Mouse (Mus musculus) forebrain, embryonic 11.5 days (tissue): ENCODE results near the gene Tnr. TPM values are rescaled to one million over a fixed set of nuclear protein-coding genes. Genes with fewer than 3 reads are reported as not detected.

Experiments
- ATAC-seq: fragments of 200-750 bp; cut with Nextera tagmentation; replicated peaks from 2 replicates; pipeline ENCODE4 v1.8.0; 2017; ENCODE audit warnings: moderate TSS enrichment; ENCODE audit not compliant: low FRiP score
- DNase-seq: peaks from one replicate; pipeline ENCODE4 v3.0.0-alpha.2; 2017; ENCODE audit warnings: low spot score
- H3K27ac ChIP-seq: fragments of 300-500 bp; sonication (generic); 2 replicates; pipeline ENCODE4 v1.5.1; 2014; ENCODE audit warnings: low read depth, low read length
- H3K27me3 ChIP-seq: fragments of 300-500 bp; sonication (generic); 2 replicates; pipeline ENCODE4 v1.6.1; 2014; ENCODE audit warnings: mild to moderate bottlenecking, low read length, mixed read lengths; ENCODE audit not compliant: control insufficient read depth, insufficient read depth
- H3K36me3 ChIP-seq: fragments of 300-500 bp; sonication (generic); 2 replicates; pipeline ENCODE4 v1.6.1; 2014; ENCODE audit warnings: mild to moderate bottlenecking, low read length, moderate library complexity, mixed read lengths; ENCODE audit not compliant: control insufficient read depth, insufficient read depth
- H3K4me1 ChIP-seq: fragments of 300-500 bp; sonication (generic); replicated peaks from 2 replicates; pipeline ENCODE4 v1.6.1; 2014; ENCODE audit warnings: low read length, mixed read lengths; ENCODE audit not compliant: control insufficient read depth, insufficient read depth
- H3K4me2 ChIP-seq: fragments of 300-500 bp; sonication (generic); 2 replicates; pipeline ENCODE4 v1.6.1; 2014; ENCODE audit warnings: low read depth, mild to moderate bottlenecking, low read length, moderate library complexity, mixed read lengths; ENCODE audit not compliant: severe bottlenecking
- H3K4me3 ChIP-seq: fragments of 300-500 bp; sonication (generic); 2 replicates; pipeline ENCODE4 v1.5.1; 2014; ENCODE audit warnings: low read depth, low read length
- H3K9ac ChIP-seq: fragments of 300-500 bp; sonication (generic); 2 replicates; pipeline ENCODE4 v1.6.1; 2014; ENCODE audit warnings: low read length
- H3K9me3 ChIP-seq: fragments of 300-500 bp; sonication (generic); 2 replicates; pipeline ENCODE4 v1.6.1; 2016; ENCODE audit warnings: low read length, mixed read lengths; ENCODE audit not compliant: control insufficient read depth
- WGBS: fragments of 180-500 bp; shearing (Covaris S2); extraction: QIAGEN DNeasy Blood & Tissue Kit; methylation state at CpG from one replicate; pipeline ENCODE4 v1.1.7; 2014; 5-methylcytosine and 5-hydroxymethylcytosine counted together
- polyA plus RNA-seq: library from polyadenylated mRNA; unstranded; fragments of >200 nt; fragmentation: Nextera tagmentation; extraction: Ambion mirVana; gene quantifications from 2 replicates; pipeline ENCODE4 v1.2.1, GENCODE M21; 2014

The Tnr gene
- polyA plus RNA-seq, 1 experiment from 2014 or later = 0.77 TPM

- DNase-seq (no peak), ATAC-seq (no peak)
- H3K27me3 ChIP-seq = no peaks in the 10 kb centered on the region
- H3K36me3 ChIP-seq = no peaks in the 10 kb centered on the region
- no peak overlapping the region for H3K27ac ChIP-seq
- no peak overlapping the region for H3K4me2 ChIP-seq
- H3K9me3 ChIP-seq = no peaks in the 10 kb centered on the region
- WGBS = 64% methylated on average over 2 of the region's 2 CpGs
- H3K4me1 ChIP-seq = 0 out of 2 replicates have a peak, but pooled peaks cover 4% of the 10 kb centered on the region
- no peak overlapping the region for H3K9ac ChIP-seq
- H3K4me3 ChIP-seq = no peak overlapping the region
Observed at GRCm38 (mm10) chr1:159570831-159571230, 47.3 kb downstream of the Tnr start.

- ATAC-seq (no peak), DNase-seq (no peak)
- Histone ChIP-seq H3K4me3 (no peak overlapping the region), H3K36me3 (no peaks in the 10 kb centered on the region), H3K27me3 (no peaks in the 10 kb centered on the region), H3K27ac (no peak overlapping the region), H3K4me1 (0 out of 2 replicates have a peak, but pooled peaks cover 4% of the 10 kb centered on the region), H3K9ac (no peak overlapping the region), H3K9me3 (no peaks in the 10 kb centered on the region), H3K4me2 (no peak overlapping the region)
- 93% methylated on average over 3 of the region's 3 CpGs for WGBS
Observed at GRCm38 (mm10) chr1:159571951-159572350, 48.4 kb downstream of the Tnr start.

- DNase-seq = no peak
- Histone ChIP-seq H3K4me1 (0 out of 2 replicates have a peak, but pooled peaks cover 4% of the 10 kb centered on the region), H3K4me2 (no peak overlapping the region), H3K4me3 (no peak overlapping the region), H3K9me3 (no peaks in the 10 kb centered on the region), H3K36me3 (no peaks in the 10 kb centered on the region), H3K27me3 (no peaks in the 10 kb centered on the region), H3K9ac (no peak overlapping the region), H3K27ac (no peak overlapping the region)
- WGBS = 83% methylated on average over 2 of the region's 2 CpGs
- no peak for ATAC-seq
Observed at GRCm38 (mm10) chr1:159573116-159573515, 49.5 kb downstream of the Tnr start.

GRCm38 (mm10) chr1:159574661-159575060 lies 51.1 kb downstream of the Tnr start:
- H3K4me2 ChIP-seq = no peak overlapping the region
- no peaks in the 10 kb centered on the region for H3K9me3 ChIP-seq
- no peak overlapping the region for H3K4me3 ChIP-seq
- H3K4me1 ChIP-seq = 0 out of 2 replicates have a peak, but pooled peaks cover 4% of the 10 kb centered on the region
- ATAC-seq (no peak), DNase-seq (no peak)
- H3K9ac ChIP-seq = no peak overlapping the region
- no peaks in the 10 kb centered on the region for H3K27me3 ChIP-seq
- WGBS = 83% methylated on average over 5 of the region's 5 CpGs
- no peaks in the 10 kb centered on the region for H3K36me3 ChIP-seq
- H3K27ac ChIP-seq = no peak overlapping the region

GRCm38 (mm10) chr1:159576246-159576645 lies 52.7 kb downstream of the Tnr start:
- Histone ChIP-seq H3K27ac (no peak overlapping the region), H3K4me3 (no peak overlapping the region), H3K4me2 (no peak overlapping the region), H3K4me1 (no peaks in the 10 kb centered on the region), H3K36me3 (no peaks in the 10 kb centered on the region), H3K9ac (no peak overlapping the region), H3K9me3 (no peaks in the 10 kb centered on the region), H3K27me3 (no peaks in the 10 kb centered on the region)
- WGBS = 76% methylated on average over 2 of the region's 2 CpGs
- DNase-seq (no peak), ATAC-seq (no peak)

GRCm38 (mm10) chr1:159578391-159578790 lies 54.8 kb downstream of the Tnr start:
- Histone ChIP-seq H3K27ac (no peak overlapping the region), H3K4me3 (no peak overlapping the region), H3K4me1 (no peaks in the 10 kb centered on the region), H3K9ac (no peak overlapping the region), H3K9me3 (no peaks in the 10 kb centered on the region), H3K27me3 (no peaks in the 10 kb centered on the region), H3K36me3 (no peaks in the 10 kb centered on the region), H3K4me2 (no peak overlapping the region)
- ATAC-seq = no peak
- no peak for DNase-seq
- 29% methylated on average over 3 of the region's 3 CpGs for WGBS

GRCm38 (mm10) chr1:159580335-159580921 lies 56.9 kb downstream of the Tnr start:
- DNase-seq = no peak
- 86% methylated on average over 8 of the region's 8 CpGs for WGBS
- no peaks in the 10 kb centered on the region for H3K27me3 ChIP-seq
- no peaks in the 10 kb centered on the region for H3K4me1 ChIP-seq
- no peak overlapping the region for H3K9ac ChIP-seq
- H3K9me3 ChIP-seq = no peaks in the 10 kb centered on the region
- no peaks in the 10 kb centered on the region for H3K36me3 ChIP-seq
- ATAC-seq = no peak
- no peak overlapping the region for H3K4me3 ChIP-seq
- no peak overlapping the region for H3K4me2 ChIP-seq
- H3K27ac ChIP-seq = no peak overlapping the region

- 70% methylated on average over 4 of the region's 4 CpGs for WGBS
Observed at GRCm38 (mm10) chr1:159583877-159584276, 60.3 kb downstream of the Tnr start.

GRCm38 (mm10) chr1:159588741-159589140 lies 65.2 kb downstream of the Tnr start:
- no peaks in the 10 kb centered on the region for H3K36me3 ChIP-seq
- H3K9me3 ChIP-seq = no peaks in the 10 kb centered on the region
- H3K4me1 ChIP-seq = no peaks in the 10 kb centered on the region
- no peaks in the 10 kb centered on the region for H3K27me3 ChIP-seq
- no peak overlapping the region for H3K9ac ChIP-seq
- WGBS = 86% methylated on average over 2 of the region's 2 CpGs
- H3K27ac ChIP-seq = no peak overlapping the region
- no peak for DNase-seq
- no peak overlapping the region for H3K4me2 ChIP-seq
- no peak for ATAC-seq
- H3K4me3 ChIP-seq = no peak overlapping the region

More at GRCm38 (mm10) chr1:159583877-159584276, 60.3 kb downstream of the Tnr start:
- ATAC-seq (no peak), DNase-seq (no peak)
- no peaks in the 10 kb centered on the region for H3K9me3 ChIP-seq
- no peaks in the 10 kb centered on the region for H3K4me1 ChIP-seq
- H3K27ac ChIP-seq = no peak overlapping the region
- no peak overlapping the region for H3K9ac ChIP-seq
- H3K27me3 ChIP-seq = no peaks in the 10 kb centered on the region
- H3K4me3 ChIP-seq = no peak overlapping the region
- no peaks in the 10 kb centered on the region for H3K36me3 ChIP-seq
- H3K4me2 ChIP-seq = no peak overlapping the region
